Mouse (Mus musculus) frontal cortex, postnatal 25 days (tissue): ENCODE data around the gene Pdlim4.
"Not testable (repeated sequence)": the region's sequence is repeated elsewhere in the genome, so short reads cannot be mapped to it uniquely, and the experiment has no call there.

ENCODE experiments used
- DNase-seq, 2 experiments: peaks; one replicate each; pipeline ENCODE4 v3.0.0; 2022; ENCODE audit warnings: low spot score in 2 of 2

Gene Pdlim4

DNA sequence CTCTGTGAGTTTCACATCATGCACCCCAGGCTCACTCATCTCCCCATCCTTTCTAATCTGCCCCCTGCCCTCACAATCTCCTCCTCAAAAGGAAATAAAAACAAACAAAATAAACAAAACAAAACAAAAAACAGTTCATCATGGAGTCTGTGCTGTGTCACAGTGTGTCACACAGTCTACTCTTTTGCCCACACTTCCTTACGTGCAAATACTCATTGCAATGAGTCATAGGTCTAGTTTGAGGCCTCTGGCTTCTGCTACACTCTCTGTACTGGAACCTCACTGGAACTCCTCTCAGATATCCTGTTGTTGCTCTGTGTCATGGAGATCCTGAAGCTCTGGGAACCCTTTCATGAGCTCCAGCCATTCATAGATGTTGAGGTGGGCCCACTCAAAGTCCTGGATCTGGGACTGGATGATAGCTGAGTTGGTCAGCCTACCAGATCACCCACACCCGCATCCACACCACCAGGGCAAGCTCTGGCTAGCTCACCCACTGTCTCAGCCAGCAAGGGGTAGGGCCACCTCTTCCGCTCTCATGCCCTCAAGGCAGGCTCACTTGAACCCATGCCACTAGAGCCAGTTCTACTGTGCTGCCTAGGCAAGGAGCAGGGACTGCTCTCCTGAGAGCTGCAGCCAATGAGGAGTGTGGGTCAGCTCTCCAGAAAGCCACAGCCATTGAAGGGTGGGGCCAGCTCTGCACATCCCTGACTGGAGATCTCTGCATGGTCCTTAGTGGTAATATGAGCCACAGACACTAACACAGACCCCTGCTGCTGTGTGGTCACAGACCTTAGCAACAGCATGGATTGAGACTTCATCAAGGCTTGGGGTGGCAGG lies 49.7 kb downstream of the Pdlim4 start:
- no peak for DNase-seq

DNA sequence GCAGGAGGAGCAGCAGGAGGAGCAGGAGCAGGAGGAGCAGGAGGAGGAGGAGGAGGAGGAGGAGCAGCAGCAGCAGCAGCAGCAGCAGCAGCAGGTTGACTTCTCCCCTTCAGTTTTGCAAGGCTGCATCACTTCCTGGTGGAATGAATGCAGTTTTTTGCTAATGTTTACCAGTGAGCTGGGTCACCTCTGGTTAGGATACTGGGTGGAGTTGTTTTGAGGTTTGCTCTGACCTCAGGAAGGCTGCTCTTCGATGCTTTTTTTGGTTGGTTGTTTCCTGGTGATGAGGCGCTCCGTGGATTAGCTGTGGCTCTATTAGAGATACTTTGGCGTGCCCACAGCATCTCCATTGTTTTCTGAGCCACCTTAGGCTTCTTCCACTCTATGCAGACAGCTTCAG lies 51.2 kb downstream of the Pdlim4 start:
- DNase-seq = no peak

DNA sequence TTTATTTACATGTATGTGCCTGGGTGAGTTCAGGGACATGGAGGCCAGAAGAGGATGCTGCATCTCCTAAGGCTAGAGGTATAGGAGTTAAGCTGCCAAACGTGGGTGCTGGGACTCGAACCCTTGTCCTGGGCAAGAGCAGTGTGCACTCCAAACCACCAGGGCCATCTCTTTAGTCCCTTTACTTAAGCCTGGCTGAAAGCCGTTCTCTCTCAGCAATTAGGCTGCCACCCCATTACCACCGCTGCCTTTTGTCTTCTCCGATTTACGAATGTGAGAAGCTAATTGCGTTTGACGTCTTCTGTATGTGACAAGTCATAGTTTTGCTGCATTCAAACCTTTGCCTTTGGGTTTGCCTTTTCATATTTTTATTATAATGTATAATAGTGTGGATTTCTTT lies 52.8 kb downstream of the Pdlim4 start:
- DNase-seq = no peak

DNA sequence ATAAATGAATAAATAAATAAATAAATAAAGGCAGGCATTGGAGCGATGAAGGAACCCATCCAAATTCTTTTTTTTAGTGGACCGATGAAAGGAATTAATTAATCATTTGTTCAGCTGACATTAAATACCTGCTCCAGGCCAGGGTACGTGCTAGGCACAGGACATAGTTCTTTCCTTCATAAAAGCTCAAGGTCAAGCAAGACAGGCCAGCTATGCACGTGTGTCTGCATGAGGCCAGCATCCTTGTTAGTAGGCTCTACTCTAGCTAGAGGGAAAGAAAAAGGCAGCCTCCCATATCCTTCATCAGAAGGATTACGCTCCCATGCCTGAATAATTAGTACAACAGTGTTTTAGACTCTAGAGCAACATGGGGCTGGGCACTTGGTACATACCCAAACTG lies 55.9 kb downstream of the Pdlim4 start:
- no peak for DNase-seq

DNA sequence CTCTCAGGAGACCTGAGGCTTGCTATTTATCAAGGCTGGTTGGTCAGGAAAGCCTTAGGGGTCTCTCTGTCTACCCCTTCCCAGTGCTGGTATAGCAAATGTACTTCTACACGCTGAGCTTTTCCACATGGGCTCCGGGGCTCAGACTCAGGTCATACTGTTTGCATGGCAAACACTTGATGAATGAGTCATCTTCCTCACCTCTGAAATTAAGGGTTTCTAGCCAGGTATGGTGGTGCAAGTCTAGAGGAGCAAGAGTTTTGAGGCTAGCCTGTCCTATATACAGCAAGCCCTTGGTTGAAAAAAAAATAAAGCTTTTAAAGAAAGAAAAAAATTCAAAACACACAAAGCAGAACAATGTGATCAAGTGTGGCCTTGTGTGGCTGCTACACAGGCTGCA lies 57.6 kb downstream of the Pdlim4 start:
- DNase-seq = no peak

DNA sequence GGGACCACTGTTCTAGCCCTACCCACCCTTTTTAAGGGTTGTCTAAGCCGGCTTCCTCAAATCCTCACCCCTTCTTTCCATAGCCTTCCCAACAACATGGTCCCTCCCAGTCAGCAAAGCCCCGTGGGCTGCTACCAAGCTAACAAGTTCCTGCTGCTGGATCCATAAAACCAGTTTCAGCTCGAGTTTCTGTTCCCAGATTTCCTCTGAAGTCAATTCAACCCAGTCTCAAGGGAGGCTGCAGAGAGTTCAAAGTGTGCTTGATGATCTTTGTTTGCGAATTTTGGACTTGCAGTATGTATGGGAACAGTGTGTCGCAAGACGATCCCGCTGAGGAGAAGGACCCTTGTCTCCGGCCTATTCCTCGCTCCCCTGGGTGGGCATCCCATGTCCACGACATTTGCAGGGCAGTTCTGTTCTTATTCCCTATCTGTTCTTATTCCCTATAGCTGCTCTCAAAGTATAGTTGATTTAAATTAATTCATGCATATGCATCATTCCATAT lies 60.3 kb downstream of the Pdlim4 start:
- no peak for DNase-seq

DNA sequence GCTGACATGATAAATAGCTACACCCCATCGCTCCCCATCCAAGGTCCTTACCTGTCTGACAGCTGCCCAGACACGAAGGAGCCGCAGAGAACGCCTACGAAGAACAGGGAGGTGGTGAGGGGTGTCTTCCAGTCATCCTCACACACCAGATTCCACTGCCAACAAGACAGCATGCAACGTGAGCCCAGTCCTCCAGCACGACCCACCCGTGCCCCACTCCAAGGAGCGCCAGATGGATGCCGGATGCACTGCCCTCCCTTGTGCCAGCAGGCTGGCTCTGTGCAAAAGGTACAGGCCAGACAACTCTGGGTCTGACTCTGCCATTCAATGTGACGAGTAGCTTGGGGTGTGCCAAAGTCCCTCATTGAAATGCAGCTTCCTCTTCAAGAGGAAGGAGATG lies 61.1 kb downstream of the Pdlim4 start:
- DNase-seq = no peak

DNA sequence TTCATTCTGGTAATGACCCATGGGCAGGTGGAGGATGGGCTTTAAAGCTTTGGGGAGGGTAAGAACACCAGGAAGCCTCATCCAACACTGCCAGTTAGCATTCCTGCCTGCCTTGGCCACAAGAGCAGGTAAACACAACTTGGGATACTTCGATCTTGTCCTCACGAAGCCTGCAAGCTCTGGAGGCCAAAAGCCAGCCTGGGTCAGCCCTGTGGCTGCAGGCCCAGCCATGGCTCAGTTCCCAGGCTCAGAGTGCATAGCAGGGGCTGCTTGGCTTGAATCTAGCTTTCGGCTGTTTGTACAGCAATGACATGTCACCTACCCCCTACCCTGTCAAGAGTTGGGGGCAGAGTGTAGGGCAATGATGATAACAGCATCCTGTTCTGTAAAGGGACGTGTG lies 61.9 kb downstream of the Pdlim4 start:
- no peak for DNase-seq

DNA sequence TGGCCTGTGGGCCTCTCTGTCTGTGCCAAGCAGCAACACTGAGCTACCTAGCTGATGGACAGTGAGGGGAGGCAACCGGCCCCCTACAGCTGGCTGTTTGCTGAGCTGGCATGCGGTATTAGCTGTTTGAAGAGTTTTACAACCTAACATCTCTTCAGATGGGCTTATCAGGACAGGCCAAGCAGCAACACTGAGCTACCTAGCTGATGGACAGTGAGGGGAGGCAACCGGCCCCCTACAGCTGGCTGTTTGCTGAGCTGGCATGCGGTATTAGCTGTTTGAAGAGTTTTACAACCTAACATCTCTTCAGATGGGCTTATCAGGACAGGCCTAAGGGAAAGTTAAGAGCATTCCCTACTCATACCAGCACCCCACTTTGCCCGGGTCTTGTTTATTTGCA lies 62.5 kb downstream of the Pdlim4 start:
- DNase-seq = not testable (repeated sequence)
